Mouse (Mus musculus): ENCODE data around the gene Tcp11l2.

DNA sequence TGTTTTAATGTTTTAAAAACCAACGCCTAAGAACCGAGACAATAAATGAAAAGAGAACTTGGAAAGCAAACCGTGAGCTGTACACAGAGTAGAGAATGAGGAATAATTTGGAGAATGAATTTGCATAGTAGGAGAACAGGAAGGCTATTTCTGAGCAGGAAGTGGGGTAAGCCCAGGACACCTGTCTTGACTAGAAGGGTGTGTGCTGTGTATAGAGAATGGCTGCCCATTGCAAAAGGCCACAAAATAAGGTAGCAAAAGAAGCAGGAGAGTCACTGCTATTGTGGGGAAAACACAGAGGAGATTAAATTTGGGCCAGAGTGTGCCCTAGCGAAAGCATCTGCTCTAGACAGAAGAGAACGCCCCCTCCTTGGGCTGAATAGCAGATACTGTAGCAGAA lies 41.0 kb upstream of the Tcp11l2 start:
- TF ChIP-seq CTCF (IDR thresholded peaks at IDR 0.05; ENCODE audit: borderline replicate concordance, insufficient read depth, low read depth, low read length) (no peak), POLR2A (IDR thresholded peaks at IDR 0.05; ENCODE audit: borderline replicate concordance, insufficient read depth, low read length) (no peak)
